Mouse (Mus musculus) layer of hippocampus, postnatal 10 days (tissue): ENCODE data around the gene Zmiz2. TPM values are rescaled to one million over a fixed set of nuclear protein-coding genes. Genes with fewer than 3 reads are reported as not detected.
A peak's percentile ranks its signal among the peaks of the same experiment; 100 is the strongest.
"Not testable (repeated sequence)": the region's sequence is repeated elsewhere in the genome, so short reads cannot be mapped to it uniquely, and the experiment has no call there.

Experiments used
- DNase-seq, 2 experiments: peaks; one replicate each; pipeline ENCODE4 v3.0.0; 2021; ENCODE audit warnings: low spot score in 2 of 2
- total RNA-seq, 2 experiments: library from RNA; stranded (reverse); gene quantifications; 2 replicates each; pipeline ENCODE4 v1.2.3; 2021

The Zmiz2 gene
- total RNA-seq, 2 experiments from 2014 or later: 149 to 163 TPM

- DNase-seq: peak; percentile 5 to 11
Observed at GRCm38 (mm10) chr11:6395565-6395964, 6.7 kb downstream of the Zmiz2 start.

- peak in 1 of 2 experiments; percentile 5 for DNase-seq
Observed at GRCm38 (mm10) chr11:6398141-6398540, 9.3 kb downstream of the Zmiz2 start.

- DNase-seq: peak; percentile 69 to 71
Observed at GRCm38 (mm10) chr11:6402515-6403510, 13.9 kb downstream of the Zmiz2 start.

GRCm38 (mm10) chr11:6403830-6404405 is 15.0 kb downstream of the Zmiz2 start:
- DNase-seq: peak; percentile 5 to 10

- peak; percentile 55 to 64 for DNase-seq
Observed at GRCm38 (mm10) chr11:6404699-6405566, 16.1 kb downstream of the Zmiz2 start.

- DNase-seq: peak in 1 of 2 experiments; percentile 17
Observed at GRCm38 (mm10) chr11:6405591-6406081, 16.8 kb downstream of the Zmiz2 start.

- DNase-seq: peak; percentile 31 to 45
Observed at GRCm38 (mm10) chr11:6406251-6407161, 17.6 kb downstream of the Zmiz2 start.

DNA sequence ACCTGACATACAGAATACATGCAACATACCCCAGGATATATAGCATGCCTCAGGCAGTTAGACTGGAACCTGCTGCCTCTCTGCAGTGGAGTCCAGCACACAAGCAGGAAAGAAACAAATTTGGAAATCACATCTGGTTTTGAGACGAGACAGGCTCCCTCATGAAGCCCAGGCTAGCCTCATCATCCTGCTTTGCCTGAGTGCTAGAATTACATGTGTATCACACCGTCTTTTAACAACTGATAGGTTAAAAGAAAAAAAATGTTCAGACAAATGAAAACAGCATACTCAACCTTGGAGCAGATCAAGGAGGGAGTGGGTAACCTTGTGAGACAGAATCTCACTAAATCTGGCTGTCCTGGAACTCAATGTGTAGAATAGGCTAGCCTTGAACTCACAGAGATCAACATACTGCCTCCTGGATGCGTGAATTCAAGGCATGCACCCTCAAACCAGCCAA is 18.3 kb downstream of the Zmiz2 start:
- no peak for DNase-seq

DNA sequence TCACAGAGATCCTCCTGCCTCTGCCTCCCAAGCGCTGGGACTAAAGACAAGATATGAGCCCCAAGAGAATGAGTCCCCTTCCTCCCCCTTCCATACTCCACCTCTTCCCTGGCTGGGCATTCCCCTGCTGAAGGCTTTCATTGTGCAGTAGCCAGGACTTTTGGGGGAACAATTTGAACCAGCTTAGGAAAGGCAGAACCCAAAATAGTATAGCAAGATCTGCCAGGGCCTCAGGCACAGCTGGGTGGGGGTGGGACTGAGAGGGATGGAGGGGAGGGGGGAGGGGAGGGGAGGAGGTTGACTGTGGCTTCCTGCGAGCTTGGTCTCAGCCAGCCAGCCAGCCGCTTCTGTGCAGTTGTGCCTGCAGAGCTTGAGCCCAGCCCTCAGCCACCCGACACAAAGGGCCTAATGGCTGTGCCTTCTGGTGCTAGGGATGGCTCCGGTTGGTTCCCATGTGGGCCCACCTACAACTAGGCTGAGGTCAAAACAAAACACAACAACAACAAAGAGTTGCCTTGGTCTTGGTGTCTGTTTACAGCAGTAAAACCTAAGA is 21.3 kb downstream of the Zmiz2 start:
- DNase-seq: no peak

- not testable (repeated sequence) for DNase-seq
Observed at GRCm38 (mm10) chr11:6410755-6411154, 21.9 kb downstream of the Zmiz2 start.

DNA sequence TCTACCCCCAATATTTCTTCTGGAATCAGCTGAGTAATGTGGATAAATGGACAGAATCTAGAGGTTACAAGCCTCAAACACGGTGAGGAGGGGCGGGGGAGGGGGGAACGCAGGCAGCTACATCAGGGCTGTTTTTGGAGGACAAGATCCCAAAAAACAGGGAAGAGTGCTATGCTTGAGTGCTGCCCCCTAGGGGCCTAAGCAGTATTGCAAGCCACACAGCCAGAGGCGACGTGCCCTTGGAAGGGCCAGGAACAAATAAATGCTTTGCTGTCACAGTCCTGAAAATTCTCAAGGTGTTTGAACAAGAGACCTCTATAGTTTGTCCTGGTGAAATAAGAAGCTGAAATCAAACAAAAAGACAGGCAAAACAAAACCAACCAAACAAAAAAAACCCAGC is 22.8 kb downstream of the Zmiz2 start:
- peak; percentile 90 to 91 for DNase-seq

GRCm38 (mm10) chr11:6413264-6413663 is 24.4 kb downstream of the Zmiz2 start:
- no peak for DNase-seq

GRCm38 (mm10) chr11:6414751-6415550 is 26.1 kb downstream of the Zmiz2 start, which contains the start of gene Ppia:
Gene Ppia, plus strand, starts transcription at chr11:6415443.
- no peak for DNase-seq

DNA sequence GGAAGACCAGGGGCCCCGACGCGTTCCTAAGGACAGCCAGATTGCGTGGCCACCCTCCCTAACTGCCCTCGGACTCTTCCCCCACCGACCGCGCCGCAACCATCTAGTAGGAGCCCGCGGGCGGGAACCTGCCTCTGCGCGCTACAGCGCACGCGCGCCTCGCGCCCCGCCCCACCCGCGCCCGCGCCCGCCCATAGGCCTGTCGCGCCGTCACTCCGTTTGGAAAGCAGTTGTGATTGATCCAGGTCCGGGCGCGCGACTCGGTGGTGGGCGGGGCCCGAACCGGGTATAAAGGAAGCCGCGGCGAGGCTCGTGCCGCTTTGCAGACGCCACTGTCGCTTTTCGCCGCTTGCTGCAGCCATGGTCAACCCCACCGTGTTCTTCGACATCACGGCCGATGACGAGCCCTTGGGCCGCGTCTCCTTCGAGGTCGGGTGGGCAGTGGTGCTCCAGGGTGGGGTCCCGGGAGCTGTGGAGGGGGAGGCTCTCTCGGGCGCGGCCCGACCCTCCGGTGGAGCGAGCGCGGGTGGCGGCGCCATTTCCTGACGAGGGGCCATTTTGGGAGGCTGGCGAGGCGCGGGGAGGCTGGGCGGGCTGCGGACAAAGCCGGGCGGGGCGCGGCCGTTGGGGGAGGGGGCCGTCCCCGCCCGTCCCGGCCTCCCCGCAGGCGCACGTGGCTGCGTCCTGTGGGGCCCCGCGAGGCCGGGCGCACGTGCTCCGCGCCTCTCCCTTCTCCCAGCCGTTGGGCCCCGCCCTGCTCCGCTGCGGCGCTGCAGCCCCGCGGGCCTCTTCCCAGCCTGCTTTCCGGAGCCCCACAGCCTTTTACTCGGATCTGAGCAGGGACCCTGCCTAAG is 26.9 kb downstream of the Zmiz2 start:
- peak; percentile 100 for DNase-seq

DNA sequence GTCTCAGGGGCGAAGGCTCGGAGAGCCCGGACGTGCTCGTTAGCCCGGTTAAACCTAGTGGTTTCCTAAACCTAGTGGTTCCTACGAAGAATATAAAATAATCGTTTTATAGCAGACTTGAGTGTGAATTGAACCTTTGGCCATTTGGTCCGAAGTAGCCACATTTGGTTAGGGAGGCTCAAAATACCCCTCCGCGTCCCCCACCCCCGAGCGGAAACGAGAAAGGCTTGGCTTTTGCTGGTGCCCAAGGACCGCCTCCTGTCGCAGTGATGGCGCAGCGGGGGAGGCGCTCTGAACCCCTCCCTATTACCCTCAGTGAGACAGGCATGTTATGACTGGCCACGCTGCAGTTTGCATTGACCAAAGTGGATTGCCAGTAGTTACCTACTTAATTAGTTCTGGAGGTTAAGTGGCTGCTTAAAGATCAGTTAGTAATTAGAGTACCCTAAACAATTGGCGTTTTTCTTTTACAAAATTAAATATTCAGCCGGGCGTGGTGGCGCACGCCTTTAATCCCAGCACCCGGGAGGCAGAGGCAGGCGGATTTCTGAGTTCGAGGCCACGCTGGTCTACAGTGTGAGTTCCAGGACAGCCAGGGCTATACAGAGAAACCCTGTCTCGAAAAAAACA is 27.6 kb downstream of the Zmiz2 start:
- peak; percentile 80 to 84 for DNase-seq

- DNase-seq: no peak
Observed at GRCm38 (mm10) chr11:6417069-6417468, 28.2 kb downstream of the Zmiz2 start.

GRCm38 (mm10) chr11:6417490-6417889 is 28.6 kb downstream of the Zmiz2 start:
- no peak for DNase-seq
